Mouse (Mus musculus) yolk sac, embryonic 10.5 days (tissue): Measurements from ENCODE around the gene Map3k3.

Experiments
- DNase-seq: peaks from one replicate; pipeline ENCODE4 v3.0.0-alpha.2; 2017; ENCODE audit warnings: low spot score

Map3k3 gene

DNA sequence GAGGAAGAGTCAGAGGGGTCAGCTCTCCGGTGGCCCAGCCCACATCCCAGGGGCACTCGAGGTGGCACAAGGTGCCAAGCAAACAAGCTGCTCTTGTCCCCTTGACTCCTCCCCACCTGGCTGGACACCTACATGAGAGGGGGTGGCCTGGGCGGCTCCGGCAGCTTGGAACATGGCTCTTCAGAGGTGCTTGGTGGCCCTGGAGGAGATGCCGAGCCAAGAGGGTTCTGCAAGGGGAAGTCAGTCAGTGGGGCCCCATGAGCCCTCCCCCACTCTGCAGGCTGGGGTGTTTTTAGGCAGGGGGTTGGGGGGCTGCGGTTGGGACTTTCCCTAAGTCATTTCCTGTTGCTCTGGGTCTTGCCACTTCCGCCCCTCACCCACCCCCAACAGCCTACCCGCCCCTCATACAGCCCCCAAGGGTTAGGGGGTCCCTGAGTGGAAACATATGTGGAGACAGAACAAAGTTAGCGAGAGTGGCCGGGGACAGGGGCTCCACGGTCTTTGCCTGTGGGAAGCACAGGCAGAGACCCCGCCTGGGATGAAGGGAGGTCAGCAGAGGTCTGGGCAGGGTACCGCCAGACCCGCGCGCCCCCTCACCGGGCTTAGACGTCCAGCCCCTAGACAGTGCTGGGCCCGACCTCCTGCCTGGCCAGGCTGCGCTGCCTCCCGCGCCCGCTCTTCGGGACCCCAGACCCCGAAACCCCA lies 75.0 kb downstream of the Map3k3 start:
- DNase-seq, result peak; percentile 48

DNA sequence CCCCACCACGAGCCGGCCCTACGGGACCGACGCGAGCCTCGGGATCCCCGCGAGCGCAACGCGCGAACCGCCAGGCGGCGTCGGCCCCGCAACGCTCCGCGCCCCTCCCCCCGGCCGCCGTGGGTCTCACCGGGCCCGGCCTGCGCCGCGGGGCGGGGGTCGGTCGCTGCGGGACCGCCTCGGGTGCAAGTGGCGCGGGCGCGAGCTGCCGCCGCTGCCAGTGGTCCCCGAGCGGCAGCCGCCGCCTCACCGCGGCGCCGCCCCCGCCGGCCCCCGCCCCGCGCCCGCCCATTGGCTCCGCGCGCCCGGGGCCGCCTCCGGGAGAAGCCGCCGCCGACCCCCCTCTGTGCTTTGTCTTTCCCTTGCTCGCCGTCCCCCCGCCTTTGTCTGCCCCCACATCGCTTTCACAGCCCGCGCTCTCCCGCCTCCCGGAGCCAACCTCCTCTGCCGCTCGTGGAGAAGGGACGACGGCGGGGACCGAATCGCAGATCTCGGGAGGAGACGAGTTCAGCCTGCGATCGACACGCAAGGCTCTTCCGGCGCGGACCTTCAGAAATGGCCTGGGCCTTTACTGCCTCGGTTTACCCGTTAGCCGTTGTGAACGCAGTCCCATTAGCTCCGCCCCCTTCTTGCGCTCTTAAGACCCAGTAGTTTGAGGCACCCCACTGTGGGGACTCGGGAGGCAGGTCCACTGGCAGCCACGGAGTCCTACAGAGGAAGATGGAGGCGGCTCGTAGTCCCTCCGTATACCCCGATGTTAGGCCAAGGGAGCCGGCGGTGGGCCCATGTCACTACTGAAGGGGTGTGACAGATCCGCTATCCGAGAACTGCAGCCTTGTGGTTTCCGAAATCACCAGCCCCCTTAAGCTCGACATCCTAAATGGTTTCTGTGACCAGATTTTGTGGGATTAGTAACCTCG lies 75.8 kb downstream of the Map3k3 start:
- peak; percentile 82 for DNase-seq

DNA sequence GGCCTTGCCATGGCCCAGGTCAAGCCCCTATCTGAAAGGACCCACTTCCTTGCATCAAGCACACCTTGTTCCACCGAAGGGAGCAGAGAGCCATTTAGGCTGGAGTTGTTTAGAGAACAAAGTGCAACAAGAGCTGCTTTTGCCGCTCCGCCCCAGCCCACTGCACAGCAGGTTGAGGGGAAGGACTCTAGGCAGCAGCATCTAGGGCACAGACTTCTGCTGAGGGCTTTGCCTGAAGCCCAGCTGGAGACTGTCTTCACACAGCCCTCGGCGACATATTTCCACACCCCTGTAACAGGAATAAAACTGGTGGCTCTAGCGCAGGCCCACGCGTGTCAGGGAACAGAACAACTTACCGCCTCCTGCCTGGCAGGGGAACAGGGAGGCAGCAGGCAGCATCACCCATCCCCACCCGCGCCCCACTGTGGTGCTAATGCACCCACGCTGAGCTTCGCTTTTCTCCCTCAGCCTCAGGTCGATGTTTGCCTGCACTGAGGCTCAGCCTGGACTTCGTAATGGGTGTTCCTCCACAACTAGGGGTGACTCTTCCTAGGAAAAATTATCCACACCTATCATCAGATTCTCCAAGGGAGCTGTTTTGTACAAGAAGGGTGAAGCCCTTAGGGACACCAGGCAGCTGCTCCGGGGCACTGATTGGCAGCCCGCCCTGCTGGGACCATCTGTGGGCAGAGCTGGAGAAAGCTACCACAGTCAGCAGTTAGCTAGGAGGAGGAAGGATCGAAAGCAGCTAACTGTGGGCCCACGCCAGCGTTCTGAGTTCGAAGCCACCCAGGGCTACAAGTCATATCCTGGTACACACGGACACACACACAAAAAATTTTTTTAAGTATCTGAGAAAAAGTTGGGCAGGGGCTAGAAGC lies 76.7 kb downstream of the Map3k3 start, which contains the start of the genes Gm10840 and Limd2:
Gene Gm10840 (plus strand): TSS at position 10 of the 881 bp plus-strand sequence.
Gene Limd2 (minus strand): TSS at position 20 of the 881 bp plus-strand sequence.
- no peak for DNase-seq

DNA sequence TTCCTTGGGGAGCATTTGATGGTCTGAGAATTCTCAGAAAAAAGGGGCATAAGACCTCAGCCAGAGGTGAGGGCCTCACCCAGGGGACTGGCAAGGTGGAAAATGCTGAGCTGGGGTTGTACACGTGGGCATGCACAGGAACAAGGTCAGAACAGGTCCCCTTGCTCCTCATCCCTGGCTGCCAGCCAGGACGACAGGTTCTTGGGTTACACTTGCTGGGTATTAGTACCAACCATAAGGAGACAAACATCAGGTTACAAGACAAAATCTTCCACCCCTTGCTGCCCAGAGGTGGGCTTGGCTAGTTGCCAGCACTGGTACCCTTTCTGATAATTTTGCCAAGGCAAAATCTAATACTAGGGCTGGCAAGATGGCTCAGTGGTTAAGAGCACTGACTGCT lies 77.8 kb downstream of the Map3k3 start:
- DNase-seq, result no peak

DNA sequence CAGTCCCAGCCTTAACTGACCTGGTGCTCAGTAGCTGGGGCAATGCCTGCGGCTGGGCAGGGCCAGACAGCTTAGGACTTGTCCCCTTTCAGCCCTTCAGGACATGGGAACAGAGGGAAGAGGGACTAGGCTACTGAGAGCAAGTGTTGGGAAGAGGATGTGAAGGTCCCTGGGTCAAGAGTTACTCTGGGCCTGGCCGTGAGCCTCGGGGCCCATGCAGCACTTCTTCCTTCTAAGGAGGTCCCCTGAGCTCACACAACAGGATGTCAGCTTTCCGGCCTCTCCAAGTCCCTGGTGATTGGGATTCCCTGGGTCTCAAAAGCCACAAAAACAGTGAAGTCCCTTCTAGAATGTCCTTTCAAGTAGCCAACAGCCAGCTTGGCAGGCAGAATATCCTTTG lies 79.1 kb downstream of the Map3k3 start:
- no peak for DNase-seq

DNA sequence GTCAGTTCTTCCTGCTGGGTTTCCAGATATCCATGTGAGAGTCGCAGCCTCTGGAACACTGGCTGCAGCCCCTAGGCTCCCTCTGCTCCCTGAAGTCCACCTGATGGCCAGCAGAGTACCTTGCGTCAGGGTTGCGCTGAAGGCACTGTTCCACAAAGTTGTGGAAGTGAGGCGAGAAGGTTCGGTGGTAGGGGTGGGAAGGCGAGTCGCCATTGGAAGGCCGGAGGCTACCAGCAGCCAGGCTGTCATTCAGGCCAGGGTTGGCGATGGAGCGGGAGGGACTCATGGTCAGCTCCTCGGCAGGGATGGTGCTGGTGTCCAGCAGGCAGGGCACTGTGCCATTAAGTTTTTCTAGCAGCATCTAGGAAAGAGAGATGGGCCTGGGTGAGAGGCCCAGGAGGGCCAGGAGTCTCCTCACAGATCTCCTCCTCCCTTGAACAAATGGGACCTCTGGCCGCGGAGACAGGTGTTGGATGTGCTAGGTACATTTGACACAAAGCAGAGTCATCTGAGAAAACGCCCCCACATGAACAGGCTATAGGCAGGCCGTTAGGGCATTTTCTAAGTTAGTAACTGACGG lies 80.3 kb downstream of the Map3k3 start:
- no peak for DNase-seq

DNA sequence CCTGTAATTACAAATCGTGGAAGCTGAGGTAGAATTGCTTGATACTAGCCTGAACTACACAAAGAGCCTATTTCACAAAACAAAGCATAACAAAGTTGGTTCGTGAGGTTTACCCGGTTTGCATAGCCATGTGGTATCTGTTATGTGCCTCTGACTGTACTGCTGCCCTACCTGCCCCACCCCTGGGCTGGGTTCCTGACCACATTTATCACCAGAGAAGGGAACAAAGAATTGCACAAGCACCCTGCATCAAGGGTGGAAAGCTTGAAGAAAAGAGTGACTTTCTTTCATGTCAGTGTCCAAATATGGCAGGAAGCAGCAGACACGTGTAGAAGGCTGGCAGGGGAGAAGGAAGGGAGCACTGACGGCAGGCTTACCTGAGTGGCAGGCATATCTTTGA lies 83.0 kb downstream of the Map3k3 start:
- no peak for DNase-seq

DNA sequence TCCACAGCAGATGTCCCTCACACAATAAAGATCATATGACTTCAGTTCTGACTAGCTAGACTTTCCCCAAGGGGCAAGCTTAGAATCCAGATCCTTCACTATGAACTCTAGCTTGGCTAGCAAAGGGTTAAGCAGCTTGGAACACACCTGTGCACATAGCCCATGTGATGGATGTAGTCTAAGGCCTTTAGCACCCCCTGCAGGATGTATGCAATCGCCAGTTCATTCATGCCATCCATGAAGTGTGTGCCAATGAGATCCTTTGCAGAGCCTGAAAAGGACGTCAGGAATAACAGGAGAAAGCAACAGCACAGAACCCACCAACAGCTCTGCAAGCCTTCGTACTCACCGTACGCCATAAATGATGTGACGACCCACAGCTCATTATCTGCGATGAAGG lies 86.4 kb downstream of the Map3k3 start:
- DNase-seq, result no peak

DNA sequence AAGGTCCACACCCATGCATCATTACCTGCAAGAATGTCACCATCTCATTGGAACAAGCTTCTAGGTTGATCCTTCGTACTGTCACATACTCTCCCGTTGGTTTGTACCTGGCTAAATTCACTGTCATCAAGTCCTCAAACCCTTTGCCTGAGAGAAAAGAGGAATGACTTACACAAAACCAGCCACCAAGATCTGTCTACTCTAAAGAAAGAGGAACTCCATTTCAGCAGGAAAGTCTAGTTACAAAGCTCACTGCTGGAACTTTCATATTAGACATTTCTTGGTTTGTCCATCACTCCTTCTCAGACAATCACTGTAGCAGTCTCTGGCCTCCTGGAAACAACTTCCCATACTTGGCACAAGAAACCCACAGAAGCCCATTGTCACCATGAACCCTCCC lies 88.8 kb downstream of the Map3k3 start:
- DNase-seq, result no peak

DNA sequence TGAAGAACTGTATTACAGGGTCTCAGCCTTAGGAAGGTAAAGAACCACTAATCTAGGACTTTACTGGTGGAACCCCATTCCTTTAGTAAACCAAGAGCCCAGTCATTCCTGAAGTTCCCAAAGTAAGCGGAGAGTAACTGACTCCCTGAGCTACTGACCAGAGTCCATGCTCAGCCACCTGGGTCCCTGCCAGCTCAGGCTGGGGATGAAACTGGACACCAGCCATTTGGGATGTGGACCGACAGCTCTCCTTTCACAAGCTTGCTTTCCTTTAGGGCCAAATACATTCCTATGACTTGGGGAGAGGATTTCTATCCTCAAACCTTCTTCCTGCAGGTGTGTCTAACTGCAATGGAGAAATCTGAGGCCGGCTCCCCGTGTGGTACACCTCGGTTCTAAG lies 90.0 kb downstream of the Map3k3 start:
- DNase-seq, result no peak

DNA sequence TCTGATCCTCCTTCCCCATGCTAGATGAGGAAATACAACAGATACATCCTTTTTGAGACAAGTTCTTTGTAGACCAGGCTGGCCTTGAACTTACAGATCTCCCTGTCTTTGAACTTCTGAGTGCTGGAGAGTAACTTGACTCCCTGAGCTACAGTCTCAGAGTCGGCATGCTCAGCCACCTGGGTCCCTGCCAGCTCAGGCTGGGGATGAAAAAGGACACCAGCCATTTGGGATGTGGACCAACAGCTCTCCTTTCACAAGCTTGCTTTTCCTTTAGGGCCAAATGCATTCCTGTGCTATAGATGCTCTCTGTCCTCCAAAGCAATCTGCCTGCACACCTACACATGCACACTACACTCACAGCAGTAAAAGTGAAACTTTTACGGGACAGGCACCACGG lies 90.7 kb downstream of the Map3k3 start:
- DNase-seq, result no peak

DNA sequence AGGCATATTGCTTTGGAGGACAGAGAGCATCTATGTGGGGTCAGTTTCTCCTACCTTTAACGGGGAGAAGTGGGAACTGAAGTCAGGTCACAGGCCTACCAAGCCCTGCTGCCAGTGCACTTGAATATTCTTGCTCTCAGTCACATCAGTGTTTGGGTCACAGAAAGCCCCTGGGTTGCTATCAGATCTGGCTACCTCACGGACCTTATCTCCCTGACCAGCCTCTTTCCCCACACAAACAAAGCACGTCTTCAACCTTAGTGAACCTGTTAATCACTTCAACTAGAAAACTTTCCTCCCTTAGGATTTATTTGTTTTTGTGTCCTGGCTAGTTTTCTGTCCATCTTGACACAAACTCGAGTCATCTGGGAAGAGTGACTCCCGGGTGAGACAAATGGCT lies 92.0 kb downstream of the Map3k3 start:
- DNase-seq, result no peak

DNA sequence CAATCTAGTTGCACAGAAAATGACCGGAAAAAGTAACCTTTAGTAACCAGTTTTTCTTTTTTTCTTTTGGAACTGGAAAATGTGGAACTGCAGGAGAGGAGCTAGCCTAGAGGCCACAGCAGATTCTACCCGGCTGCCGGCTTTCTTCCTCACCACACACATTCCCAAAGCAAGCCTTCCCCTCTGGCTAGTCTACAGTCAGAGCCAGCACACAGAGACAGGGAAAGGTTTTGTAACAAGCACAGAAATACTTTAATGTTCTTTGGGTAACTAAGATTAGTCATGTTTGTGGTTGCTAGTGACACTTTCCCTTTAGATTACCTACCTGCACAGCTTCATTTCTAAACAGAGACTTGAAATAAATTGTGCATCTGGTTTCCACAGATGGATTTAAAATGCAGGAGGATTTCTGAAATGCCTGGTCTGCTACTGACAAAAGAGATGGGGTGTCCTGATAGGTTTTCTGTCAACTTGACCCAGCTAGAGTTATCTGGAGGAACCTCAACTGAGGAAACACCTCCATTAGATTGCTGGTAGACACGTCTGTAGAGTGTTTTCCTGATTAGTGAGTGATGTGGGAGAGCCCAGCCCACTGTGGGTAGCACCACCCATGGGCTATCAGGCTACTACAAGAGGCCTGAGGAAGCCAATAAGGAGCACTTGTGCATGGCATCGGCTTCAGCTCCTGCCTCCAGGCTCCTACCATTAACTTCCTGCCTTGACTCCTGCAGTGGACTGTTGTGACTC lies 93.8 kb downstream of the Map3k3 start:
- DNase-seq, result no peak

DNA sequence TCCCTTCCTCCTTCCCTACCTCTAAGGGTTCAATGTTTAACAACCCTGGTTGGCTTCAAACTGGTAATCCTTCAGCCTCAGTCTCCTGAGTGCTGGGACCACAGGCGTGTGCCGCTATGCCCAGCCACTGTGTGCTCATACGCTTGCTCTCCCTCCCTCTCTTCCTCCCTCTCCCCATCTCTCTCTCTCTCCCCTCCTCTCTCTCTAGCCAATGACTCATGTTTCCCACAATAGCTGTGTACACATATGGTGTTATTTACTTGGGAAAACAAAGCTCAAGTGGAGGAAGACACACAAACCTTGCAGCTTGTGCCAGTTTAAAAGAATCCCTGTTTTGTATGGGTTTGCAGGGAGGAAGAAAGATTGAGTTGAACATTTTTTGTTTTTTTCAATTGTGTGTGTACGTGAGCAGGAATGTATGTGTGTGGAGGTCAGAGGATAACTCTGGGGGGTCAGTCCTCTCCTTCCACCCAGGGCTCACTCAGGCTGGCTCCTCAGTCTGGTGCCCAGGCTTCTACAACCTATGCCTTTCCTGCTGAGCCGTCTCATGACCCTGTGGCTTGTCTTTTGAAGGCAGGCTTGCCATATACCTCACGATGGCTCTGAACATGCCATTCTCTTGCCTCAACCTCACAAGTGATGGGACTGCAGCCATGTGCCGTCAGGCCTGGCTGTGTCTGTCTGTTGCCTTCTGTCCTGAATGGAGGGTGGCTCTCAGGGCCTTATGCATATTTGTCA lies 95.5 kb downstream of the Map3k3 start:
- DNase-seq, result no peak

DNA sequence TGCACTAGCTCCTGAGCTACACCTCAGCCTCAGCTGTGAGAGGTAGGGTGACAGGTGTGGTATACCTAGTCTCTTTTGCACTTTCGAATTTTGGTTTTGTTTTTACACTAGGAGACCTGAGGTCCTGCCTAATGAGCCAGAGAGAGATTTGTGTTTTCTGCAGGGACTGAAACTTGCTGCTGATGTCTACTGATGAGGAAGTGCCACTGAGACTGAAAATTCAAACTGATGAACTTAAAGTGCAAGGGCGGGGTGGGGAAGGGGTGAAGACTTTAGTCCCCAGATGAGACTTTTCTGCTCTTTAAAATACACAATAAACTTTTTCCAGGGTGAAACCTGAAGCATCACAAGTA lies 96.0 kb downstream of the Map3k3 start:
- no peak for DNase-seq

DNA sequence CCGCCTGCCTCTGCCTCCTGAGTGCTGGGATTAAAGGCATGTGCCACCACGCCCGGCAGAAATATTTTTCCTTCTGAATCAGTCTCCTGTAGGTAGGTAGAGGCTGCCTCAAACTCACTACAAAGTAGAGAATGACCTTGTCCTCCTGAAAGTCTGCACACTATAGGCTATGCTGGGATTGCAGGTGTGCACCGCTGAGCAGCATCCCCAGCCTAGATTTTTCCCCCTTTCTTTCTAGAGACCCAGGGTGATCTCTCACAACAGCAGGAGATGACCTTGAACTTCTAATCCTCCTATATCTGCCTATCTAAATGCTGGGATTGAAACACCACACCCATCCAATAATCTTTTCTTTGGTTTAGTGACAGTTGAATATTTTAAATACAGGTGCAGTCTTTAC lies 102.9 kb downstream of the Map3k3 start:
- DNase-seq, result no peak

DNA sequence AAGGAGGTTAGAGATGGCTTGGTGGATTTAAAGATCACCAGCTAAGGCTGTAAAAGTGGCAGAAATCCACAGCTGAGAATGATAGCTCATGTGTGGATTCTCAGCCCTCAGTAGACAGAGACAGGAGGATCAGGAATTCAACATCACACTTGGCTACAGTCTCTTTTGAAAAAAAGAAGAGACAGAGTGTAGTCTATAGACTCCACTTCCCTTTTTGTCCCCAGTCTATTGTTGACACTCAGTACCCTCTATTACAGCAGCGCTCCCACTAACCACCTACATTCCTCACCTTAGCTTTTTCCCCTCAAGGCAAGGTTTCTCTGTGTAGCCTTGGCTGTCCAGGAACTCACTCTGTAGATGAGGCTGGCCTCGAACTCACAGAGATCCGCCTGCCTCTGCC lies 107.3 kb downstream of the Map3k3 start:
- DNase-seq, result no peak

DNA sequence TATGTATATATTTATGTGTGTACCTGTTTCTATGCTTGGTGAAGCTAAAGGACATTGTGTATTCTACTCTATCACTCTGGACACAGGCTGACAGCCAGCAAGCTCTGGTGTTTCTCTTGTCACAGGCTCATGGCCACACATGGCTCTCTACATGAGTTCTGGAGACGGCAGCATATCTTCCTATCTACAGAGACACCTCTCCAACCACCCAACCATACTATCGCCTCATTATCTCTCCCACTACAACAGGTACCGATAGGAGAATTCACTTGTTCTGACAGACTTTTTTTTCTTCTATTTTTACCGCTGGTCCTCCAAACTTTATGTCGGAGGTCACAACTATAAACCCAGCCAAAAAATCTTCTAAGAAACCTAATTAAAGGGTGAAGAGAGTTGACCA lies 107.8 kb downstream of the Map3k3 start:
- no peak for DNase-seq

DNA sequence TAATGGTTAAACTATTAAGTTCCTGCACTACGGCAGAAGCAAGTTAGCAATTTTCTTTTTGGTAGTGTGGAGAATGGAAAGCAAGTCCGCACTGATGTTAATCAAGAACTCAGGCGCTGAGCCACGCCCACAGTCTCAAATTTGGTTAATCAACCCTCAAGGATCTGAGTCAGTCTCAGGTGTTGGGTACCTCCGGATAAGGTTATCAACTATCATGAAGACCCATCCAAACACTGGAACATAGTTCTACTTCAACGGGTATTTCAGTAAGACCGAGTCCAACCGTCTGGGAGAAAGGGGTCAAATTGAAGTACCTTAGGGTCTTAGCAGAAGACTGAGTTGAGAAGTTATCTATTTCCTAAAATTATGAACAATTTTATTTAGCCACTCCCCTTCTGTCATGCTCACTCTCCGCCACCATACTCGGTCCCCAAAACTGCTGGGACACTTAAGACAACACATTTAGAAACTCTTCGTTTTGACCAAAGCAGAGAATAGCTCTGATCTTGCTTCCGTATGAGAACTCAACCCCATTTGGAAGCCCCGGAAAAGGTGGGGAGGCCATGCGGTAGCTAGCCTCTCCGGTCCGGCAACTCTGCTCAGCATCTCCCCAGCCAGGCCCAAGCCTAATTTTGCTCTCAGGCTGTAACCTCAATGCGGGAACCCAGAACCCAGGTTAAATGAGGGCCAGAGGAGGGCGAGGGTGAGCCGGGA lies 108.4 kb downstream of the Map3k3 start:
- DNase-seq, result no peak
